Mouse (Mus musculus) retina, embryonic 14.5 days (tissue): ENCODE measurements at regions not wholly inside any gene's neighbourhood (a gene's known extent, or its start where the extent isn't known, plus 50 kb on each side); places are given as distances from the start of the nearest gene placed in this dataset.

Source experiments
- DNase-seq: peaks from one replicate; pipeline ENCODE4 v3.0.0-alpha.2; 2015; ENCODE audit warnings: low spot score

- DNase-seq, result no peak
Measured at GRCm38 (mm10) chr10:42094274-42095000, 76.2 kb upstream of the Armc2 start.

DNA sequence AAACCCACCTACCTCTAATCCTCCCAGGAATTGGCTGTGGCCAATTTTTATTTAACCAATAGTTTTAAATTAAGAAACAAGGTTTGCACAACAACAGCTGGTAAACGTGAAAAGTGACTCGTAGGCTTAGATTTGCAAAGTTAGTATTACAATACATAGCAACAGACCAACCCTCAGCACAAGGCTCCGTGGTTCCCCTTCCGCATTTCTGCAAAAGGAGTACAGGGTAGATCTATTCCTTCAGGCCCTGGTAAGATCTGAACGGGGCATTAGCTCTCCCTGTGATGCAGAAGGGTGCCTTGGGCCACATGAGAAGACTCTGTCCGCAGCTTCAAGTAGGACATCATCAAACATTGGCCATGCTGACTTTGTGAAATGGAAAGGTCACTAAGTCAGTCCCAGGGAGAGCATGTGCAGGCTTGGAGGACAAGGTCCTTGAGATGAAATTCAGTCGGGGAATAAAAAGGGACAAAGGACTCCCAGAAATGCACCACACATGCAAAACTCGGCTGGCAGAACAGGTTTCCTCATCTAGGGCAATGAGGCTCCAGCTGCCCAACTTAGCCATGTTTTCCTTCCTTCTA is 75.0 kb upstream of the Armc2 start:
- no peak for DNase-seq

DNA sequence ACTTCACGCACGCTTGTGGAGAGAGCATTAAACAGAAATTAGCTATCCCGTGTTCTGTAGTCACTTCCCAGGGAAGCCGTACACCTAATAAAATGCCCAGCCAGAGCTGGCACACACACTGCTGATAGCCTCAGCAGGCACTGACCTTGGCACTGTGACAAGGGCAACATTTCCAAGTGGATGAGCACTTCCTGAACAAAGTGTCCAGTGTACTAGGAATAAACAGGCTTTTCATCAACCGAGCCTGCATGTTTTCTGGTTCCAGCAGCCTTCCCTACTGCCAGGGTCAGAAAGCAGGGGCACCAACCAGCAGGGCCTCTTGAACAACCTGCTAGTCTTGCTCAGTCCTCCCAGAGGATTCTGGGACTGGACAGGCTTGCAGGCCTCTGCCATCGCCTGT is 74.3 kb upstream of the Armc2 start:
- DNase-seq, result no peak

- no peak for DNase-seq
Measured at GRCm38 (mm10) chr10:42091546-42092168, 73.4 kb upstream of the Armc2 start.

DNA sequence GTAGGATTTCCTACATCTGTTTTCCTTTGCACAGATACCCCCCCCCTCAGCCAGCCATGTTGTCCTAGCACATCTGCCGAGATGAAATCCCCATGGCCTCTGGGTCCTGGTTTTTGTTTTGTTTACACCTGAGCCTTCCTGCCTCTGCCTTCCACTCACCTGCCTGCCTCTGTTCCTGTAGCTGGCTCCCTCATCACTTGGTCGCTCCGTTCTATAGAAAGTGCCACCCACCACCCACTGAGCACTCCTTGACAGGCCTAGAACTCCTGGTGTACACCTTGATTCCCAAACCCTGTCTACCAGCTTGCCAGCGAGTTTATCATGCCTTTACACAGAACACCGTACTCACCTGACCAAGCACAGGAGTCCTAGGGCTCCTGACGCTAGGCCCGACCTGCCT is 72.6 kb upstream of the Armc2 start:
- no peak for DNase-seq

DNA sequence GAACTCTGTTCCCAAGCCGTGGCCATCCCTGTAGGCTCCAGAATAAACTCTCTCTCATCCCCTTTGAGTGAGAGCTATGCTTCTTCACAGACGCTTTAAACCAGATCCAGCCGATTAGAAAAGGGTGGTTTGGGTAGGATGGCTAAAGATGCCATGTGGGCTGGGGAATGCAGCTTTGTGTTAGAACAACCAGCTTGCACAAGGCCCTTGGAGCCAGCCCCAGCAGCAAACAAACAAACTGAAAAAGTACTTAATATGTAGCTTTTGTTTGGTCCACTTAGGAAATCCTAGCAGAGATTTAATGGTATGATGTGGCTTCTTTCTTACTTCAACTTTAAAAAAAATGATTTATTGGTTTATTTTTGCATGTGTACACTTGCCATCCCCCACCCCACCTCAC is 71.9 kb upstream of the Armc2 start:
- no peak for DNase-seq

DNA sequence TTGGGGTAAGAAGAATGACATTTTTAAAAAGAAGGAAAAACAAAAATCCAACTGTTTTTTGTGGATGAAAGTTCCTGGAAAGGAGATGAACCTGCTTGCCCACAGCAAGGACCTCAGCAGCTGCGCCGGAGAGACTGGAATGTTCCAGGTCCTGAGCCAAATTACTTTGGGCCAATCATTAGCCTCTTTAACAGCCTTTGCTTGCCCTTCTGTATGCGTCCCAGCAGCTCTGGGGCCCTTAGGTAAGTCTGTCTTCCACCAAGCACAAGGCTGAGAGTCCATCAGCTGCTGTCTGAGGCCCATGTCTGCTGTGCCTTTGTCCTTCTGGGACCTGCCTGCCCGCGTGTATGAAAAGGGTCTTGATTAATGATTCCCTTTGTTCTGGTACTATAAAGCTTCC is 71.4 kb upstream of the Armc2 start:
- DNase-seq, result no peak

- no peak for DNase-seq
Measured at GRCm38 (mm10) chr10:42089235-42089625, 71.0 kb upstream of the Armc2 start.

DNA sequence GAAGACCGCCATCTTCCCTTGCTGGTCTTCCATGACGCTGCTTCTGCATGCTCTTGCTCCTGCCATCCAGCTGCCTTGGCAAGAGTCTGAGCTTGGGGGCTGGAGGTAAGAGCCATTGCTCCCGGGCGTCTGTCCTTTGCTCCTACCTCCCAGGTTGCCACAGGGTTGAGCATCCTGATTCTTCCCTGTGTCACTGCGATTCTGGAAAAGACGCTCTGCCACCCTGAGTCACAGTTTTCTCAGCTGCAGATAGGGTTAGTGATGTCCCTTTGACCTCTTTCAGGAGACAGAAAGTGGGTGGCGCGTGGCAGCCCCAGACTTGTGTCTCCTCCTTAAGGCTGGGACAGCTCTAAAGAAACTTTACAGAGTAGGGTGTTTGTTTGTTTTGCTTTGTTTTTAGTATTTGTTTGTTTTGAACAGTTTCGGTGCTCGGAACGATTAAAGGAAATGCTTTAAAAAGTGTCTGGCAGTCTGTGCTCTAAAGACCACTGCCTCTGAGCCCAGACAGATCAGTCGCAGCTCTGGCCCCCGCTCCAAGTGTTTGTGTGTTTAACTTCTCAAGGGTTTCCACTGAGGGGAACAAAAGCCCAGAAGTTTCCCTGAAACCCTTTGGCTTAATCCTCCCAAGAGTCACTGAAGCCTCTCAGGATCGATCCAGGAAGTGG is 70.5 kb upstream of the Armc2 start:
- DNase-seq, result no peak

DNA sequence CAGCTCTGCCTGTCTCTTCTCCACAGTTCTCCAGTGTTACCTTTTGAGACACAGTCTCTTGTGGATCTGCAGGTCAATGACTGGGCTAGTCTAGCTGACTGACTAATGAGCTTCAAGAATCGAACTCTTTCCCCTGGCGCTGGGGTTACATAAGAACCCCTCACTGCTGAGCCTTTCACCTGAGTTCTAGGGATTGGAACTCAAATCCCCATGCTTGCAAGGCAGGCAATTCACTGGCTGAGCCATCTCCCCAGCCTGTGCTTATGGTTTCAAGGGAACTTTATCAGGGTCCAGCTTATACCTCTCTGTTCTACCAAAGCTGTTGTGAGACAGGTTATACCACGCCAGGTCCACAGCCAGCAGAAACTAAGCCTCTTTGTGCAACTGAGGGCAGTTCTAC is 69.7 kb upstream of the Armc2 start:
- no peak for DNase-seq

DNA sequence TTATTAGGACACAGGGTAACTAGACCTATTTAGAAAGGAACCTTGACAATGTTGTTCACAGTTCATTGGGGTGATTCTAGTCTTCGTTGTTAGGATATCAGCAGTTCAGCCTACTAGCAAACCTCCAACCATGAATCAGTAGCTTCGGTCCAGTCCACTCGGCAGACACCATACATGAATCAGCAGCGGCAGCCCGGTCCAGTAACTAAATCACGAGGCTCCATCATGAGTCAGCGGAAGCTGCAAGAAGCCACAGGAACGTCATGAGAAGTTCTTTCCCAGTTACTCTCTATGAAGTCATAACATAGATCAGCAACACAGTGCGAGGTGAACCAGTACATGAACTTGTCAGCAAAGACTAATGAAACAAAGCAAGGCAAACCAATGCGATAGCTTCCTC is 68.4 kb upstream of the Armc2 start:
- no peak for DNase-seq

GRCm38 (mm10) chr10:42085295-42085694 is 67.1 kb upstream of the Armc2 start:
- no peak for DNase-seq

DNA sequence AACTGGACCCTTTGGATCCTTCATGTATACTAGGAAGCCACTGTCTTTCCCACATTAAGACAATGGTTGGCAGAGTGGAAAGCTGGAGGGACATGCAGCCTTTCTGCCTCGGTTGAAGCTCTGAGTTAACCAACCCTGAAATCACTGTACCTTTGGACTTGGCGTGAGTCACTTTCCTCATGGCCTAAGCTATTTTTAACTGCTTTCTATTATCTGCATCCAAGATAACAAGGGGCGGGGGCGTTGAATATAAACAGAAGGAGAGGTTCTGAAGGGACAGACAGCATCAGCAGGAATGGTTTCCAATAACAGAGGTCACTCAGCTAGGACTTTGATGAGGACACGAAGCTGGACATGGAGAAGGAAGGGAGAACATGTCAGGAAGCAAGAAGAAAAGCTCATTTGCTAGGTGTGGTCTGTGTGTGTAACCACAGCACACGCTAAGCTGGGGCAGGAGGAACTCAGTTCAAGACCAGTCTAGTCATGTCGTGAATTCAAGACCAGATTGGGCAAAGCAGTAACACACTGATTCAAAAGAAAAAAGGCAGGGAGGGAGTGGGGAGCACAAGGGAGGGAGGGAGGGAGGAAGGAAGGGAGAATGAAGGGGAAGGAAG is 64.1 kb upstream of the Armc2 start:
- no peak for DNase-seq

DNA sequence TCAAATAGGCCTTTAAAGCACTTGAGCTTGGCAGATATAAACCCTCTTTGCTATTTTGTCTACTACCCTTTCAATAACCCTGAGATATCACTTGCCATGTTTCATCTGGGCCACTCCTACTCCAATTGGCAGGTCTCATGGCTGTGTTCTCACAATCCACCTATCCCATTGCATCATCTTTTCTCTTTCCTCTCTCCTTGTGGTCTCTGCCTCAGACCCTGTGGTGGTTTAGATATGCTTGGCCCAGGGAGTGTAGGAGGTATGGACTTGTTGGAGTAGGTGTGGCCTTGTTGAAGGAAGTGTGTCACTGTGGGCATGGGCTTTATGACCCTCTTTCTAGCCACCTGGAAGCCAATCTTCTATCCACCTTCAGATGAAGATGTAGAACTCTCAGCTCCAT is 61.5 kb upstream of the Armc2 start:
- no peak for DNase-seq

- no peak for DNase-seq
Measured at GRCm38 (mm10) chr10:42076711-42077110, 58.5 kb upstream of the Armc2 start.

- DNase-seq, result no peak
Measured at GRCm38 (mm10) chr10:42075545-42075944, 57.3 kb upstream of the Armc2 start.

GRCm38 (mm10) chr10:42072758-42073157 is 54.5 kb upstream of the Armc2 start:
- no peak for DNase-seq

DNA sequence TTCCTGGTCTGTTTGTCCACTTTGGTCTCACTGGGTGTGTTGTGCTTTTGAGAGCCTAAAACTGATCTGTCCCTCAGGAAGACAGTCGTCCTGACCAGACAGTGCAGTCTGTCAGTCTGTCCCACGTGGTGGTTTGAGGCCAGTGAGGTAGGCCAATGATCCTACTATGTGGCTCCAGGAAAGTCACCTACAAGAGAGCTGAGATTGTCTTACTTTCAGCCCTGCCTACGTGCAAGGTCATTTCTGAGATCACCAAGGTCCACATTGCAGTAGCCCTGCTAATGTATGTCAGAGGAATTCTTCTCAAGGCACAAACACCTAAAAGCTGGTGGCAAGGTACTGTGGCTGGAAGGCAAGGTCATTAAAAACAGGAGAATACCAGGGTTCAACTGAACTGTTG is 53.9 kb upstream of the Armc2 start:
- DNase-seq, result no peak

DNA sequence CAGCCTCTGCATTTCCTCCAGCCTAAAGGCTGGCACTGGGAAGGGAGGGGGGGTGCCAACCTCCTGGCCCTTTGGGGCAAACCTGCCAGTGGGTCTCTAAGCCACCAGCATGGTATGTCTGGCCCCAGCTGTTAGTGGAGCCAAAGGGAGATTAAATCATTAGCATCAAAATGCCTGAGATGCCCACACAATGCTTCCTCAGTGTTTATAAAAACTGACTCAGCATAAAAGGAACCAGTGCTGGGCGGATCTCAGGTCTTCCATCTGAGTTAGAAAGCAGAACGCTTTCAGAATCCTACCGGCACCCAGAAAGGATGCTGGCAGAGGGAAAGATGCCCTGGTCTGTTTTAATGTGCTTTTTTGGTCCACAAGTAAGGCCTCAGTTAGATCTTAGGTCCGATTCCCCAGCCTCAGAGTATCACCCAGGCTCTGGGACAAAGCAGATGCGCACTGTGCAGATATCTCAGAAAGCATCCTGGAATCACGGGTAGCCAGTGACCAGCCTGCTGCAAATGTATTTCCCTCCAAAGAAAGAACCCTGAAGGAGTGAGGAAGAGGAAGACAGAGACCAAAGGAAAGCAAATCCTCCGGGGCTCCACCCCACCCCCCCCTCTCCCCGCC is 53.3 kb upstream of the Armc2 start:
- peak; percentile 44 for DNase-seq

DNA sequence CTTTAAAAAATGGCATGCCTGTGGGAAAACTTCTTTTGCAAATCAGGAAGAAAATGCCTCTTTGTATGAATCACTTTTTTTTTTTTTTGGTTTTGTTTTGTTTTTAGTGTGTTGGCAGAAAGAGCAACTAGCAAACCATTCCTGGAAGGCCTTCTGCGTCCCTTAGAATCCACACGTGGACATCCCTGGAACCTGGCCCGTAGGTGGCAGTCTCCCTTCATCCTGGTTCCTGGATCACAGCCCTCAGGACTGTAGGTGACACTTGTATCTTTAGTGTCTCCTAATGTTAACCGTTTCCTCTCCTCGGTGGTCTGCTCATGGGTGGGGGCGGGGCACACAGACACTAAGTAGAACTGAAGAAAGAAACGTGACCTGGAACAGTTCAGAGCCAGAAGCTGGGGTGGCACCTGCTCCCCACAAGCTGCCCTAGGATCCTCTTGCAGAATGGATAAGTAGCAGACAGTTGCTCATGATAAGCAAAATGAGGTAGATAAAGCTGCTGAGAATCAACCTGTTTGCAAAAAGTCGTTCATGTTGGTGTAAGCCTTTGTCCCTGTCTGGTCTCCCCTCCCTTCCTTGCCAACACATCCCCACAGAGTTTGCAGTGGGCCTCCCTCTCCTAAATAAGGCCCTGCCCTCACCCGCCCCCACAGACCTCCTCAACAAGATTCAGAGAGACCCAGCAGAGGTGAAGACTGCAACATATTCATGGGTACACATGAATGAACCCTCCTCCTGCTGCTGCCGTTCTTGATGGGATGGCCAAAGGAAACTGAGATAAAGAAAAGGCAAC is 52.6 kb upstream of the Armc2 start:
- DNase-seq, result peak; percentile 49

DNA sequence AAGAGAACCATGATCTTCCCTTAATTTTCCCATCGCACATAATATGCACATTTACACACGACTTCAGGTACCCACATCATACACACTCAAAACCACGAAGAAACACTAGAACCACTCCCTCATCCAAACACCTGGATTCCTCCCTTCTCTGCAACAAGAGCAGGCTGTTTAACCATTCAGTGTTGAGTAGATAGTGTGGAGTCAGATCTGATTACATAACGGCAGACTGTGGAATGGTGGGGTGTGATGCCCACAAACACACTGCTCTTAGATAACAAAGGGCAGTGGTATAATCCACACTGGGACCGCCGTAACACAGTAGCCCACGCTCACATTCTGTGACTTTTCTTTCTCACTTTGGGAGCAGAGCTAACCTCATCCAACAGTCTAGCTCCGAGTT is 51.5 kb upstream of the Armc2 start:
- no peak for DNase-seq
